Mouse (Mus musculus): ENCODE data around the gene Snx9. TPM values are rescaled to one million over a fixed set of nuclear protein-coding genes. Genes with fewer than 3 reads are reported as not detected.

Gene Snx9
- polyA plus RNA-seq, 1 experiment from 2014 or later, result 29.6 TPM

GRCm38 (mm10) chr17:5929031-5929430 lies 87.9 kb downstream of the Snx9 start:
- ATAC-seq (ENCODE audit: insufficient number of reproducible peaks, insufficient read depth, low FRiP score, low read depth), result no peak
- H3K27me3 ChIP-seq (ENCODE audit: control insufficient read depth, insufficient read depth, low read length), result no peaks in the 10 kb centered on the region
- H3K4me1 ChIP-seq (ENCODE audit: control insufficient read depth in 2 of 2, insufficient read depth in 2 of 2, low read length in 2 of 2), result no peaks in the 10 kb centered on the region
- no peak overlapping the region for H3K4me3 ChIP-seq (ENCODE audit: control insufficient read depth in 1 of 2, insufficient read depth in 1 of 2, low read depth in 1 of 2, low read length in 2 of 2)
- no peaks in the 10 kb centered on the region for H3K9me3 ChIP-seq (ENCODE audit: control insufficient read depth, low read length)
- H3K36me3 ChIP-seq (ENCODE audit: control insufficient read depth, insufficient read depth, low read length), result peaks cover 65% of the 10 kb centered on the region
- no peak overlapping the region for H3K4me2 ChIP-seq (ENCODE audit: low read length)
- H3K9ac ChIP-seq (ENCODE audit: low read length), result no peak overlapping the region
- no peak overlapping the region for H3K27ac ChIP-seq (replicated peaks in 1 of 2; ENCODE audit: control insufficient read depth in 1 of 2, insufficient read depth in 1 of 2, low read depth in 2 of 2, low read length in 2 of 2)
- 86% methylated on average over 6 of the region's 6 CpGs for WGBS

- Histone ChIP-seq H3K36me3 (ENCODE audit: control insufficient read depth, insufficient read depth, low read length) (peaks cover 39% of the 10 kb centered on the region), H3K27ac (replicated peaks in 1 of 2; ENCODE audit: control insufficient read depth in 1 of 2, insufficient read depth in 1 of 2, low read depth in 2 of 2, low read length in 2 of 2) (no peak overlapping the region), H3K4me2 (ENCODE audit: low read length) (no peak overlapping the region), H3K9me3 (ENCODE audit: control insufficient read depth, low read length) (no peaks in the 10 kb centered on the region), H3K27me3 (ENCODE audit: control insufficient read depth, insufficient read depth, low read length) (no peaks in the 10 kb centered on the region), H3K9ac (ENCODE audit: low read length) (no peak overlapping the region), H3K4me1 (ENCODE audit: control insufficient read depth in 2 of 2, insufficient read depth in 2 of 2, low read length in 2 of 2) (peaks cover 3 to 7% of the 10 kb centered on the region in 2 experiments; a peak in 2 of 4 replicates), H3K4me3 (ENCODE audit: control insufficient read depth in 1 of 2, insufficient read depth in 1 of 2, low read depth in 1 of 2, low read length in 2 of 2) (no peak overlapping the region)
- WGBS, result 74% methylated on average over 5 of the region's 5 CpGs
- no peak for ATAC-seq (ENCODE audit: insufficient number of reproducible peaks, insufficient read depth, low FRiP score, low read depth)
These were observed 91.0 kb downstream of the Snx9 start for GRCm38 (mm10) chr17:5932161-5932560.

- no peaks in the 10 kb centered on the region for H3K9me3 ChIP-seq (ENCODE audit: control insufficient read depth, low read length)
- H3K4me2 ChIP-seq (ENCODE audit: low read length), result peak overlapping the region; percentile 71
- 2% methylated on average over 30 of the region's 30 CpGs for WGBS
- ATAC-seq (ENCODE audit: insufficient number of reproducible peaks, insufficient read depth, low FRiP score, low read depth), result peak; percentile 83
- H3K4me3 ChIP-seq (ENCODE audit: control insufficient read depth in 1 of 2, insufficient read depth in 1 of 2, low read depth in 1 of 2, low read length in 2 of 2), result peak overlapping the region; percentile 35 to 43
- H3K36me3 ChIP-seq (ENCODE audit: control insufficient read depth, insufficient read depth, low read length), result peaks cover 13% of the 10 kb centered on the region
- peaks cover 3 to 7% of the 10 kb centered on the region in 2 experiments; a peak in 2 of 4 replicates for H3K4me1 ChIP-seq (ENCODE audit: control insufficient read depth in 2 of 2, insufficient read depth in 2 of 2, low read length in 2 of 2)
- H3K27me3 ChIP-seq (ENCODE audit: control insufficient read depth, insufficient read depth, low read length), result no peaks in the 10 kb centered on the region; the same call in 1 of the 2 replicates
- H3K27ac ChIP-seq (replicated peaks in 1 of 2; ENCODE audit: control insufficient read depth in 1 of 2, insufficient read depth in 1 of 2, low read depth in 2 of 2, low read length in 2 of 2), result peak overlapping the region in 1 of 2 experiments; percentile 53; a peak in 1 of 4 replicates
- peak overlapping the region; percentile 66 for H3K9ac ChIP-seq (ENCODE audit: low read length)
These were observed 93.6 kb downstream of the Snx9 start for GRCm38 (mm10) chr17:5934554-5935324.

GRCm38 (mm10) chr17:5935680-5936079 lies 94.6 kb downstream of the Snx9 start:
- peaks cover 6% of the 10 kb centered on the region for H3K36me3 ChIP-seq (ENCODE audit: control insufficient read depth, insufficient read depth, low read length)
- H3K4me3 ChIP-seq (ENCODE audit: control insufficient read depth in 1 of 2, insufficient read depth in 1 of 2, low read depth in 1 of 2, low read length in 2 of 2), result no peak overlapping the region
- H3K9ac ChIP-seq (ENCODE audit: low read length), result no peak overlapping the region
- no peak overlapping the region for H3K27ac ChIP-seq (replicated peaks in 1 of 2; ENCODE audit: control insufficient read depth in 1 of 2, insufficient read depth in 1 of 2, low read depth in 2 of 2, low read length in 2 of 2)
- 70% methylated on average over 3 of the region's 3 CpGs for WGBS
- ATAC-seq (ENCODE audit: insufficient number of reproducible peaks, insufficient read depth, low FRiP score, low read depth), result no peak
- H3K4me2 ChIP-seq (ENCODE audit: low read length), result no peak overlapping the region
- H3K27me3 ChIP-seq (ENCODE audit: control insufficient read depth, insufficient read depth, low read length), result no peaks in the 10 kb centered on the region; the same call in 1 of the 2 replicates
- H3K9me3 ChIP-seq (ENCODE audit: control insufficient read depth, low read length), result no peaks in the 10 kb centered on the region
- H3K4me1 ChIP-seq (ENCODE audit: control insufficient read depth in 2 of 2, insufficient read depth in 2 of 2, low read length in 2 of 2), result peaks cover 3 to 8% of the 10 kb centered on the region in 2 experiments; a peak in 3 of 4 replicates

- WGBS, result 87% methylated on average over 14 of the region's 14 CpGs
- Histone ChIP-seq H3K4me1 (ENCODE audit: control insufficient read depth in 2 of 2, insufficient read depth in 2 of 2, low read length in 2 of 2) (peaks cover 3 to 10% of the 10 kb centered on the region in 2 experiments; a peak in 3 of 4 replicates), H3K36me3 (ENCODE audit: control insufficient read depth, insufficient read depth, low read length) (peaks cover 3% of the 10 kb centered on the region), H3K4me3 (ENCODE audit: control insufficient read depth in 1 of 2, insufficient read depth in 1 of 2, low read depth in 1 of 2, low read length in 2 of 2) (no peak overlapping the region), H3K9me3 (ENCODE audit: control insufficient read depth, low read length) (no peaks in the 10 kb centered on the region), H3K9ac (ENCODE audit: low read length) (no peak overlapping the region), H3K27ac (replicated peaks in 1 of 2; ENCODE audit: control insufficient read depth in 1 of 2, insufficient read depth in 1 of 2, low read depth in 2 of 2, low read length in 2 of 2) (no peak overlapping the region), H3K27me3 (ENCODE audit: control insufficient read depth, insufficient read depth, low read length) (no peaks in the 10 kb centered on the region; the same call in 1 of the 2 replicates), H3K4me2 (ENCODE audit: low read length) (no peak overlapping the region)
- no peak for ATAC-seq (ENCODE audit: insufficient number of reproducible peaks, insufficient read depth, low FRiP score, low read depth)
These were observed 95.1 kb downstream of the Snx9 start for GRCm38 (mm10) chr17:5936276-5936675.

- H3K36me3 ChIP-seq (ENCODE audit: control insufficient read depth, insufficient read depth, low read length), result no peaks in the 10 kb centered on the region
- peaks cover 3 to 20% of the 10 kb centered on the region in 2 experiments for H3K4me1 ChIP-seq (ENCODE audit: control insufficient read depth in 2 of 2, insufficient read depth in 2 of 2, low read length in 2 of 2)
- no peaks in the 10 kb centered on the region; the same call in 1 of the 2 replicates for H3K27me3 ChIP-seq (ENCODE audit: control insufficient read depth, insufficient read depth, low read length)
- no peak overlapping the region for H3K27ac ChIP-seq (replicated peaks in 1 of 2; ENCODE audit: control insufficient read depth in 1 of 2, insufficient read depth in 1 of 2, low read depth in 2 of 2, low read length in 2 of 2)
- H3K4me3 ChIP-seq (ENCODE audit: control insufficient read depth in 1 of 2, insufficient read depth in 1 of 2, low read depth in 1 of 2, low read length in 2 of 2), result no peak overlapping the region
- no peak overlapping the region for H3K4me2 ChIP-seq (ENCODE audit: low read length)
- ATAC-seq (ENCODE audit: insufficient number of reproducible peaks, insufficient read depth, low FRiP score, low read depth), result no peak
- H3K9me3 ChIP-seq (ENCODE audit: control insufficient read depth, low read length), result no peaks in the 10 kb centered on the region
- WGBS, result 58% methylated on average over 2 of the region's 2 CpGs
- H3K9ac ChIP-seq (ENCODE audit: low read length), result no peak overlapping the region
These were observed 96.3 kb downstream of the Snx9 start for GRCm38 (mm10) chr17:5937441-5937840.

GRCm38 (mm10) chr17:5939871-5940270 lies 98.7 kb downstream of the Snx9 start:
- 66% methylated on average over 12 of the region's 12 CpGs for WGBS
- H3K4me3 ChIP-seq (ENCODE audit: control insufficient read depth in 1 of 2, insufficient read depth in 1 of 2, low read depth in 1 of 2, low read length in 2 of 2), result no peak overlapping the region
- no peaks in the 10 kb centered on the region for H3K36me3 ChIP-seq (ENCODE audit: control insufficient read depth, insufficient read depth, low read length)
- H3K27me3 ChIP-seq (ENCODE audit: control insufficient read depth, insufficient read depth, low read length), result no peaks in the 10 kb centered on the region; the same call in 1 of the 2 replicates
- no peak overlapping the region for H3K27ac ChIP-seq (replicated peaks in 1 of 2; ENCODE audit: control insufficient read depth in 1 of 2, insufficient read depth in 1 of 2, low read depth in 2 of 2, low read length in 2 of 2)
- H3K9me3 ChIP-seq (ENCODE audit: control insufficient read depth, low read length), result no peaks in the 10 kb centered on the region
- no peak for ATAC-seq (ENCODE audit: insufficient number of reproducible peaks, insufficient read depth, low FRiP score, low read depth)
- H3K4me2 ChIP-seq (ENCODE audit: low read length), result no peak overlapping the region
- peaks cover 0 to 20% of the 10 kb centered on the region in 2 experiments for H3K4me1 ChIP-seq (ENCODE audit: control insufficient read depth in 2 of 2, insufficient read depth in 2 of 2, low read length in 2 of 2)
- no peak overlapping the region for H3K9ac ChIP-seq (ENCODE audit: low read length)

Data from heart, embryonic 14.5 days (tissue).